Mouse (Mus musculus): ENCODE data around the gene Rhobtb1.

The Rhobtb1 gene

DNA sequence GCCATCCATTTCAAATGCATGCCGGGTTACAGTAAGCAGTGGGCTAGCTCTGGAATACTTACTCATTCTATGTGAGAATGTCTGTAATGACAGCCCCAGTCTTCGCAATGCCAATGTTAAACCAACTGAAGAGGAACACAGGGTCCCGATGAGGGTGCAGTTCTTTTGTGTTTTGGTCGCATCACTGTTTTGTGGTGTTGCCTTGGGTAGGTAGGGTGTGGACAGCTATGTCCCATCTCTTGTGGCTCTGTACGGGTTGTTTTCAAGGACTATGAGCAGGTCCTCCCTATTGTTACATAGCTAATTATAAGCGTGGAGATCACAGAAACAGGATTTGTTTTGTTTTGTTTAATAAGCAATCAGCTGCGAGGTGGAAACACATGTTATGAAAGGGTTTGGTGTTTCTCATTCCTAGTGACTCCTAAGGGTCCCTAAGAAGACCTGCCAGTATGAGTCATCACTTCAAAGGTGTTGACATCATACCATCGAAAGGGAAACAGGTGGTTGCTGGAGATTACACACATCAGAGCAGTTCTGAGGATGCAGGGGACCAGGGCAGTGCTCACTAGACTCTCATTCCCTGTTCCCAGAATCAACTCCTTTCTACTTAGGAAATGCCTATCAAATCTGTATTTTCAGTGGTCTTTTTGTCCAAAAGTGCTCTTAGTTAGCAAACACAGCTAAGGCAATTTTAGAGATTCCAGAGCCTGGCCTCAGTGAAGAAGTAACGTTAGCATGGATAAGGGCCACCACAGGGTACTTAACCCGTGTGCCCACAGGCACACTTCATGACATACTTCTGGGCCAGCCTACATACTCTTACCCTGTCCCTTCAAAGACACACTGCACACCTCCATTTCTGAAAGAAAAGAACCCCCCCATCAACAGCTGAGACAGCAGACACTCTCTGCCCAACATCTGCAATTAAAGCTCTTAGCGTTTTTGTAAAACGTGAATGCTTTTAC lies 124.9 kb downstream of the Rhobtb1 start:
- no peak for DNase-seq (ENCODE audit: low read depth)

- no peak for DNase-seq (ENCODE audit: low read depth)
These were observed 125.7 kb downstream of the Rhobtb1 start for GRCm38 (mm10) chr10:69276920-69277435.

DNA sequence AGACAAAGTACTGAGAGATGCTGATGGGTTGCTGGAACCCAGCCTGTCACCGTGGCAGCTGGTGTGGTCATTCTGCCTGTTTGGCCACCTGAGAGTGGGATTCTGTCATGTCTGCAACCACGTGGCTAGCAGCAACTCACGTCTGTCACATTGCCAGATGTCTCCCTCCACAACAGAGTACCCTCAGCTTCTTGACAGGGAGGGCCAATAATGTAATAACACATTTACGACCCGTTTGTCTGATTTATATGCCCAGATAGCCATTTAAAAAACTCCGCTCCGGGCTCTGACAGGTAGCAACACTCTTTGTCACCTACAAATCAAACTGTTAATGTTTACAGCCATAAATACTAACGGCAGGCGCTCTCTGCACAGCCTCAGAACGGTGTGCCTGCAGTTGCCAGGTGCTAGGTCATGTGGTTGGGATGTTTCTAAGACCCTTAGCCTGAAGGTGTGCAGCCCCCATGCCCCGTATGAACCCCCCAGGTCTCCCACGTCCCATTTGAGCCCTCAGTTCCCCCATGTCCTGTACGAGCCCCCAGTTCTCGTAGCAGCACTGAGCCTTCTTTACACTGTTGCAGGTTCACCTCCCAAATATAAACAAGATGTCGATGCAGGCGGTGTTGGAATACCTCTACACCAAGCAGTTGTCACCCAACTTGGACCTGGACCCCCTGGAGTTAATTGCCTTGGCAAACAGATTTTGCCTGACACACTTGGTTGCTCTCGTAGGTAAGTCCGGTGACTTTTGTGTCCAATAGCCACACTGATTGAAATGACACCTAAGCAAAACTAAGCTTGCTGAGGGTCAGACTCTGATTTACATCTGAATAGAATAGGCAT lies 127.8 kb downstream of the Rhobtb1 start:
- DNase-seq (ENCODE audit: low read depth): no peak

DNA sequence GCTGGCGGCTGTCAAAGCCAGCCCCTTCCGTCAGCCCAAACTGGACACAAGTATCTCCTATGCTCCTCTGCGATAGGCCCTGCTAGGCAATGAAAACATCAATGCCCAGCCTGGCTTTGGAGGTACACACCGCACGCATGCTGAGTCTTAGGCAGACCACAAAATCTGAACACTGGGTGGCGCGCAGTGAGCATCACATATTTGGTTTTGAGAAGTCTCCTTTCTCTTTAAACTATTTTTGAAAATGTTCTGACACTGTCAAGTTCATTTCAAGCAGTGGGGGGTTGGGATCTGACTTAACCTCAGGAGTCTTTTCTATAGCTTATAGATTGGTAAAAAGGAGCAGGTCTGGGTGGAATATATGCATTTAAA lies 128.4 kb downstream of the Rhobtb1 start:
- no peak for DNase-seq (ENCODE audit: low read depth)

DNA sequence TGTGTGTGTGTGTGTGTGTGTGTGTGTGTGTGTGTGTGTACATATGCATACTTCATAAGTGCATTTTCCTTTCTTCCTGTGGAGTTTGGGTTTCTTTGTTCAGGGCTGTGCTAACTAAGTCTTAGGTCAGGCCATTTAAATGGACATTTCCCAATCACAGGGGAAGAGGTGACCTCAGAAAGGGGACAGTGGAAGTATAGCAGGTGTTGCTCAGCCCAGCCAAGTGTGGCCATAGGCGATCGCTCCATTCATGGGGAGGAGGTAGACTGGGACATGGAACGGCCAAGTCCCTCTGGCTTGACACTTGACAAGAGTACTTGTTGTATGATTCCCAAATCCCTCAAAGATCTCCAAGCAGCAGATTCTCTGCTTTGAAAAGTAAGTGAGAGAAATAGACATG lies 135.7 kb downstream of the Rhobtb1 start:
- DNase-seq (ENCODE audit: low read depth): no peak

- DNase-seq (ENCODE audit: low read depth): no peak
These were observed 136.9 kb downstream of the Rhobtb1 start for GRCm38 (mm10) chr10:69288086-69288485.

DNA sequence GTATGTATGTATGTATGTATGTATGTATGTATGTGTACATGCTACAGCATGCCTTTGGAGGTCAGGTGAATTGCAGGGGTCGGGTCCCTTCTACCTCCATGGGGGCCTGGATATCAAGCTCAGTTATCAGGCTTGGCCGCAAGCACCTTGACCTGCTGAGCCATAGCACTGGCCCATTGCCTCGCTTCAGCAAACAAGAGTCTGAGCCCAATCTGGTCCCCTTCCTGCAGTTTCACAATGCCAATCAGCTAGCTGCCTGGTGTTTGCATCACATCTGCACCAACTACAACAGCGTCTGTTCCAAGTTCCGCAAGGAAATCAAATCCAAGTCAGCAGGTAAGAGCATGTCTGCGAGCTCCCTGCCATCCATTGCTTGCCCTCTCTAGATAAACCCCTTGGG lies 137.5 kb downstream of the Rhobtb1 start:
- no peak for DNase-seq (ENCODE audit: low read depth)

GRCm38 (mm10) chr10:69290736-69291135 lies 139.5 kb downstream of the Rhobtb1 start:
- DNase-seq (ENCODE audit: low read depth): no peak

GRCm38 (mm10) chr10:69295919-69296318 lies 144.7 kb downstream of the Rhobtb1 start:
- DNase-seq (ENCODE audit: low read depth): no peak

DNA sequence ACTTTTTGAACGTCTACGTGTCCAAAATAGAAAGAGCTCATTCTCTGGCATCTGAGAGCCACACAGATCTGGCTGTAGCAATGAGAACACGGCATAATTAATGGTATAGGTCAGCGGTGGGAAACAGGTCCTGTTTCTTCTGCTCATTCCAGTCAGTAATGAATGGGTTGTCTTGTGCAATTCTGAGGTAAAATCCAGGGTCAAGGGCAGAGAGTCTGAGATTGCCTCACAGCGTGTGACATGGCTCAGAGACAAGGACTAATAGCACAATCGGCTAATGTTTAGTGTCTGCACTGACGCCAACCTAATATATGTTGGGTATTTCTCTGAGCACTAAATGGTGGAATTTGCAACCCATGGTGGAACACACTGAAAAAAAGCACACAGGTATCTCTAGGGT lies 148.8 kb downstream of the Rhobtb1 start:
- no peak for DNase-seq (ENCODE audit: low read depth)

DNA sequence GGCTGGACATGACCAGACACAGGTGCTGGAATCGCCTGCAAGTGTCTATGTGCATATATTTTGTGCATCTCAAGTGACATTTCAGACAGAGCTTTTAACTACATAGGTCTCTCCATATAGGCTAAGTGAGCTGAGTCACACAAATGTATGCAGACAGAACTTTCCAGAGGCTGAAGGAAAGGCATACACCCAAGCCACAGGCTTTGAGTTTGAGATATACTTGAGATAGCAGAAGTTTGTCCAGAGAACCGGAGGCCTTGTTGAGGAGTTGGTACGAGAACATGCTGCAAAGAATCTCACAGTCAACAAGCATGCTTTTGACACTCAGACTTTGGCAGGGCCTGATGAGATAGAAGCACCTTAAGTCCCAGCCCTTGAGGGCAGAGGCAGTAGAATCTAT lies 151.4 kb downstream of the Rhobtb1 start:
- no peak for DNase-seq (ENCODE audit: low read depth)

DNA sequence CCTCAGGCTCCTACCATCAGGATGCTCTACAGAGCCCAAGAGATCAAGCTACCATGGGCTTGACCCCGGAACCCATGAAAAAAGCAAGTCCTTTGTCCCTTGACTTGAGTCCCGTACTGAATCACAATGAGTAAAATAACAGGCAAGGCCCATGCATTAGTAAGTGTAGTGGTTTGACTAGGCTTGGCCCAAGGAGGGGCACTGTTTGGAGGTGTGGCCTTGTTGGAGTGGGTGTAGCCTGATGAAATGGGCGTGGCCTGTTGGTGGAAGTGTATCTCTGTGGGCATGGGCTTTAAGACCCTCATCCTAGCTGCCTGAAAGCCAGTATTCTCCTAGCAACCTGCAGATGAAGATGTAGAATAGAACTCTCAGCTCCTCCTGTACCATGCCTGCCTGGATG lies 153.6 kb downstream of the Rhobtb1 start:
- DNase-seq (ENCODE audit: low read depth): no peak

GRCm38 (mm10) chr10:69305600-69305999 lies 154.4 kb downstream of the Rhobtb1 start:
- DNase-seq (ENCODE audit: low read depth): no peak

DNA sequence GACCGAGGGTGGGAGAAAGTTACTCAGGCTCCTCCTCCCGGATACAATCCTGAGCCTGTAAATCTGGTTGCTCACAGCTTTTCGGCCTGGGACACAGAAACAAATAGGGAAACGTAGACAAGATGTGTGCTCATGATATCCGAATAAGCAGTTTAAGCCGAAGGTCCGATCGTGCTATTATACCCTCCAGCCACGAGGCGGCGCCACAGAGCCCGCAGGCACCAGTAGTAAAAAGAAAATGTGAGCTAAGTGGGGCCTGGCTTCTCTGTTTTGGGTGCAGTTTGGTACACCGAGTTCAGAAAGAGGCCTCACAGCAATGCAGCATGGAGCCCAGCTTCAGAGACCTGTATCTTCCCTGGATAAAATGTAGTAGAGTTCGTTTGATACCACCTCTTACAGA lies 155.0 kb downstream of the Rhobtb1 start:
- no peak for DNase-seq (ENCODE audit: low read depth)

DNA sequence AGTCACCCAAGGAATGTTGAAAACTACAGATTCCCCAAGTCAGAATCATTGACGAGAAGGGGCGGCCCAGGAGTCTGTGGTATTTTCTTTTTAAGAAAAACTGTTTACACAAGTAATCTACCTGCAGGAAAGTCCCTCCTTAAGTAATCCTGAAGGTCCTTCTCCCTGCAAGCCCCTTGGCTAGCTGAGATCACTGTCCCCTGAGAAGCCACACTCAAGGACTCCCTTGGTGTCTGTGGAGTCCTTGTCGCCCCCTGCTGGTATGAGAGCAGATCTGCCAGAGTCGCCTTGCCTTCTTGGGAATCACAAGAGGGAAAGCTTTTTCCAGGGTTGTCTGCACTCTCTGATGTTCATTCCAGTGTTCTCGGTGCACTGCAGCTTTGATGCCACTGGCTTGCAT lies 155.8 kb downstream of the Rhobtb1 start:
- DNase-seq (ENCODE audit: low read depth): no peak

- DNase-seq (ENCODE audit: low read depth): no peak
These were observed 157.9 kb downstream of the Rhobtb1 start for GRCm38 (mm10) chr10:69309109-69309508.

DNA sequence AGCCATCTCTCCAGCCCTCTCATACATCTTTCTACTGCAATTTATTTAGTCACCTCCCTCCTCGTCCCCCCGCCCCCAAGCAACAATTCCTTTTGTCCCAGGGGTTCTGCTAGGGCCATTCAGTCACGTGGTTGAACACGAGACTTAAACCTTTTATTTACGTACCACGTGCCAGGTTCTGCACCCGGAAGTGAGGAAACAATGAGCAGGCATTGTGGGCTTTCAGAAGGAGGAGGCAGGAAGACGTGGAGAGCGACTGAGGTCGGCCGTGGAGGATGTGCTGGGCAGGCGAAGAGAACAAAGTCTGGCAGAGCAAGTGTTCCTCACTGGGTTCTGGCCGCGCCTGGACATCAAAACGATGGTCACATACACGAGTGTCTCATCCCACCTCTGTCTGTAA lies 160.6 kb downstream of the Rhobtb1 start:
- DNase-seq (ENCODE audit: low read depth): no peak

DNA sequence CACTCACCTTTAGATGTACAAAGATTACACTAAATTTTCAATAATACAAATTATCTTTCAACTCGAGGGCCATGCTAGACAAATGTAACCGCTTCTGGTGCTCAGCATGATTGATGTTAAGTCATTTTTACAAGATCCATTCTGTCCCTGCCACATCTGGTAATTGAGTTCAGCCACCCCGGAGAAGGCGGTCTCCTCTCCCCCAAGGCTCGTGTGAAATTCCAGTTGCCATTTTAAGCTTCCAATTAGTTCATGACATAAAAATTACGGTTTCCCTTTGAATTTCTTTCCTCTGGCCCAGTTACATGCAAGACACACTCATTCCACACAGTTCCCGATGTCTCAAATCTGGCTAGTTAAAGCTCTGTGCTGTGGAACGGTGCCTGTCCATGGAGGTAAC lies 162.7 kb downstream of the Rhobtb1 start:
- DNase-seq (ENCODE audit: low read depth): no peak

- no peak for DNase-seq (ENCODE audit: low read depth)
These were observed 167.3 kb downstream of the Rhobtb1 start for GRCm38 (mm10) chr10:69318514-69318913.

- DNase-seq (ENCODE audit: low read depth): peak; percentile 81
These were observed 169.7 kb downstream of the Rhobtb1 start for GRCm38 (mm10) chr10:69320667-69321518.

GRCm38 (mm10) chr10:69321519-69322035 lies 170.3 kb downstream of the Rhobtb1 start:
- DNase-seq (ENCODE audit: low read depth): no peak

GRCm38 (mm10) chr10:69323986-69324385 lies 172.8 kb downstream of the Rhobtb1 start:
- DNase-seq (ENCODE audit: low read depth): no peak
